Mouse (Mus musculus) heart, adult 2 months (tissue): ENCODE results near the gene Kri1. TPM values are rescaled to one million over a fixed set of nuclear protein-coding genes. Genes with fewer than 3 reads are reported as not detected.

Experiments
- DNase-seq, 2 experiments: peaks; one replicate each; pipeline ENCODE4 v3.0.0; 2021
- H3K27ac ChIP-seq: fragments of 200-600 bp; 2 replicates; pipeline ENCODE4 v1.8.1; 2022
- H3K27me3 ChIP-seq: fragments of 200-500 bp; 2 replicates; pipeline ENCODE4 v1.6.1; 2012; ENCODE audit warnings: mild to moderate bottlenecking, low read length, inconsistent platforms, mixed read lengths; ENCODE audit not compliant: control insufficient read depth, insufficient read depth
- H3K36me3 ChIP-seq: fragments of 200-500 bp; 2 replicates; pipeline ENCODE4 v1.6.1; 2012; ENCODE audit warnings: low read length, inconsistent platforms; ENCODE audit not compliant: control insufficient read depth, insufficient read depth
- H3K4me1 ChIP-seq: fragments of 200-500 bp; 2 replicates; pipeline ENCODE4 v1.6.1; 2011; ENCODE audit warnings: low read length; ENCODE audit not compliant: control insufficient read depth, insufficient read depth
- H3K4me3 ChIP-seq: fragments of 200-600 bp; 2 replicates; pipeline ENCODE4 v1.8.1; 2022
- H3K79me2 ChIP-seq: fragments of 200-500 bp; replicated peaks from 2 replicates; pipeline ENCODE4 v1.6.1; 2012; ENCODE audit warnings: mild to moderate bottlenecking, inconsistent platforms, low read length, moderate library complexity, mixed read lengths; ENCODE audit not compliant: control insufficient read depth, insufficient read depth
- H3K9ac ChIP-seq: fragments of 200-500 bp; 2 replicates; pipeline ENCODE4 v1.6.1; 2012; ENCODE audit warnings: low read depth, mild to moderate bottlenecking, control low read depth, inconsistent platforms, low read length, mixed read lengths
- CTCF ChIP-seq: fragments of 200-600 bp; IDR thresholded peaks from 2 replicates; pipeline ENCODE4 v1.8.1; 2022; ENCODE audit warnings: antibody characterized with exemption, mild to moderate bottlenecking, moderate library complexity
- EP300 ChIP-seq: fragments of 200-500 bp; IDR thresholded peaks from 2 replicates; pipeline ENCODE4 v1.6.1; 2011; ENCODE audit warnings: low read depth, low read length, control low read depth; ENCODE audit not compliant: insufficient read depth
- POLR2A ChIP-seq: fragments of 200-500 bp; IDR thresholded peaks from 2 replicates; pipeline ENCODE4 v1.6.1; 2011; ENCODE audit warnings: mild to moderate bottlenecking, low read depth, low read length, control low read depth; ENCODE audit not compliant: insufficient read depth
- WGBS: fragments of 180-500 bp; shearing (Covaris S2); methylation state at CpG from one replicate; pipeline ENCODE4 v1.1.7; 2018; 5-methylcytosine and 5-hydroxymethylcytosine counted together
- intact Hi-C: fragments of 180-260 bp; cut with DNase I; formaldehyde crosslinking; loops from one replicate; pipeline ENCODE4 v1.15.1; 2025
- polyA plus RNA-seq: library from polyadenylated mRNA; depleted of rRNA; stranded (reverse); fragments of >200 nt; gene quantifications from 2 replicates; pipeline ENCODE4 v1.2.3, GENCODE M21; 2012
- total RNA-seq, 2 experiments: library from RNA; stranded (reverse); gene quantifications; 2 replicates each; pipeline ENCODE4 v1.2.3; 2021

The Kri1 gene
- total and polyA plus RNA-seq, 3 experiments: 12.8 to 16.8 (median 16.3) TPM

- TF ChIP-seq CTCF (no peak), POLR2A (no peak), EP300 (no peak)
- intact Hi-C loops: loop anchor here (2.0 kb wide), 1 partner anchor 14 kb away; no protein-coding TSS in a partner anchor
- peak overlapping the region; percentile 10; the same call in 1 of the 2 replicates for H3K9ac ChIP-seq
- peak overlapping the region; percentile 64 for H3K4me3 ChIP-seq
- peak overlapping the region; percentile 96 for H3K27ac ChIP-seq
- no peaks in the 10 kb centered on the region for H3K27me3 ChIP-seq
- WGBS: 76% methylated on average over 25 of the region's 25 CpGs
- peaks cover 2% of the 10 kb centered on the region; the same call in 1 of the 2 replicates for H3K36me3 ChIP-seq
- no peak for DNase-seq
- peaks cover 3% of the 10 kb centered on the region for H3K79me2 ChIP-seq
- peaks cover 12% of the 10 kb centered on the region for H3K4me1 ChIP-seq
Measured at GRCm38 (mm10) chr9:21236991-21237367, 50.8 kb downstream of the Kri1 start.

- WGBS: 45% methylated on average over 4 of the region's 4 CpGs
- H3K4me3 ChIP-seq: no peak overlapping the region
- peaks cover 2% of the 10 kb centered on the region; the same call in 1 of the 2 replicates for H3K36me3 ChIP-seq
- H3K79me2 ChIP-seq: peaks cover 3% of the 10 kb centered on the region
- H3K4me1 ChIP-seq: peaks cover 12% of the 10 kb centered on the region
- TF ChIP-seq EP300 (no peak), POLR2A (no peak), CTCF (no peak)
- H3K27ac ChIP-seq: no peak overlapping the region; the same call in 1 of the 2 replicates
- intact Hi-C loops: no loop called here
- DNase-seq: peak in 1 of 2 experiments; percentile 33
- 0 out of 2 replicates have a peak overlapping the region, but pooled peaks have one; percentile 1 for H3K9ac ChIP-seq
- H3K27me3 ChIP-seq: no peaks in the 10 kb centered on the region
Measured at GRCm38 (mm10) chr9:21235341-21235740, 52.4 kb downstream of the Kri1 start.

GRCm38 (mm10) chr9:21233805-21234204 lies 54.0 kb downstream of the Kri1 start:
- Histone ChIP-seq H3K27ac (no peak overlapping the region), H3K27me3 (no peaks in the 10 kb centered on the region), H3K4me1 (peaks cover 12% of the 10 kb centered on the region), H3K9ac (no peak overlapping the region), H3K79me2 (peaks cover 3% of the 10 kb centered on the region), H3K36me3 (peaks cover 2% of the 10 kb centered on the region; the same call in 1 of the 2 replicates), H3K4me3 (no peak overlapping the region)
- intact Hi-C loops: no loop called here
- DNase-seq: no peak
- TF ChIP-seq EP300 (no peak), CTCF (no peak), POLR2A (no peak)
- 89% methylated on average over 28 of the region's 28 CpGs for WGBS

- H3K36me3 ChIP-seq: peaks cover 2% of the 10 kb centered on the region; the same call in 1 of the 2 replicates
- H3K4me1 ChIP-seq: peaks cover 12% of the 10 kb centered on the region
- WGBS: 94% methylated on average over 29 of the region's 29 CpGs
- intact Hi-C loops: no loop called here
- TF ChIP-seq EP300: no peak
- no peak for TF ChIP-seq POLR2A
- no peak for TF ChIP-seq CTCF
- no peak overlapping the region for H3K27ac ChIP-seq
- DNase-seq: no peak
- peaks cover 3% of the 10 kb centered on the region for H3K79me2 ChIP-seq
- no peaks in the 10 kb centered on the region for H3K27me3 ChIP-seq
- H3K9ac ChIP-seq: no peak overlapping the region
- H3K4me3 ChIP-seq: no peak overlapping the region
Measured at GRCm38 (mm10) chr9:21233366-21233765, 54.4 kb downstream of the Kri1 start.

GRCm38 (mm10) chr9:21232867-21233266 lies 54.9 kb downstream of the Kri1 start:
- WGBS: 89% methylated on average over 5 of the region's 5 CpGs
- H3K36me3 ChIP-seq: peaks cover 2% of the 10 kb centered on the region; the same call in 1 of the 2 replicates

GRCm38 (mm10) chr9:21231551-21231950 lies 56.2 kb downstream of the Kri1 start:
- Histone ChIP-seq H3K36me3 (peaks cover 2% of the 10 kb centered on the region; the same call in 1 of the 2 replicates), H3K79me2 (peaks cover 3% of the 10 kb centered on the region), H3K27me3 (no peaks in the 10 kb centered on the region), H3K4me3 (no peak overlapping the region), H3K27ac (no peak overlapping the region), H3K9ac (no peak overlapping the region), H3K4me1 (peaks cover 6% of the 10 kb centered on the region)
- WGBS: 76% methylated on average over 23 of the region's 23 CpGs
- intact Hi-C loops: no loop called here
- no peak for DNase-seq
- TF ChIP-seq EP300: no peak
- TF ChIP-seq POLR2A: no peak
- TF ChIP-seq CTCF: no peak

More at GRCm38 (mm10) chr9:21232867-21233266, 54.9 kb downstream of the Kri1 start:
- Histone ChIP-seq H3K4me3 (no peak overlapping the region), H3K27me3 (no peaks in the 10 kb centered on the region), H3K4me1 (peaks cover 12% of the 10 kb centered on the region), H3K27ac (no peak overlapping the region), H3K9ac (no peak overlapping the region), H3K79me2 (peaks cover 3% of the 10 kb centered on the region)
- DNase-seq: no peak
- TF ChIP-seq EP300 (no peak), CTCF (peak; percentile 18; the same call in 1 of the 2 replicates)
- intact Hi-C loops: no loop called here
